In the genomic region with DNA sequence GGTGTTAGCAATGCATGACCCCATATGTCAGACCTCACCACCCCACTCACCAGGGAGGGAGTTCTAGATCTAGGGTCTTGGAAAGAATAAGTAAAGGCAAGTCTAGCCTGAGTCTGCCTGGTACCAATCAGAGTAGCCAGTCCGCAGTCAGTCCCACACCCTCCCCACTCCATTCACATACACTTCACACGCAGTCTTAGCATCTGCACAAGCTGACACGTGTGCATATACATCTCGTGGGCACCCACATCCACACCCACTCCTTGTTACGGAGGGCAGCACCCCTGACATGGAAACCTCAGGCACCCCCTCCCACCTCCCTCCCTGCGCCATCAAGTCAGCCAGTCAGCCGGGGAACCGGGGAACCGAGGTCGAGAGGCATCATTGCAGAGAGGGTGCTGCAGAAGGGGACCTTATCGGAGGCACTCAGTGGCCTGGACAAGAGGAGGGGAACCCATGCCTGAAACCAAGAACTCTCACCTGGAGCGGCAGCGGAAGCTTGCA, we compare ENCODE assay signal across 8 mouse cellular contexts. TPM values are rescaled to one million over a fixed set of nuclear protein-coding genes. Genes with fewer than 3 reads are reported as not detected.
DNase-seq lines count a peak whose midpoint lies in the region; ATAC-seq and TF ChIP-seq lines count a peak whose summit lies in the region.

No protein-coding gene starts in this region.

- no peaks in the 10 kb centered on the region for H3K27me3 ChIP-seq in kidney, adult 2 months (replicated peaks; ENCODE audit: control insufficient read depth, insufficient read depth, low read length)
- H3K27me3 ChIP-seq in hindbrain, embryonic 14.5 days (ENCODE audit: control insufficient read depth, insufficient read depth, low read length), result no peaks in the 10 kb centered on the region
- H3K27me3 ChIP-seq in midbrain, embryonic 12.5 days, result no peaks in the 10 kb centered on the region

- H3K4me3 ChIP-seq in kidney, adult 2 months (ENCODE audit: insufficient read depth, low read depth, low read length), result peak overlapping the region; percentile 66
- peak overlapping the region; percentile 42 for H3K4me3 ChIP-seq in hindbrain, embryonic 14.5 days (replicated peaks; ENCODE audit: low read length)
- peak overlapping the region; percentile 58 for H3K4me3 ChIP-seq in midbrain, embryonic 12.5 days

- peak overlapping the region; percentile 69 for H3K9ac ChIP-seq in hindbrain, embryonic 14.5 days
- peak overlapping the region; percentile 63 for H3K9ac ChIP-seq in midbrain, embryonic 12.5 days (replicated peaks)

- H3K4me2 ChIP-seq in hindbrain, embryonic 14.5 days (replicated peaks), result peak overlapping the region; percentile 92
- H3K4me2 ChIP-seq in midbrain, embryonic 12.5 days (replicated peaks), result peak overlapping the region; percentile 99

- no peaks in the 10 kb centered on the region for H3K9me3 ChIP-seq in hindbrain, embryonic 14.5 days (ENCODE audit: control insufficient read depth, low read length)
- H3K9me3 ChIP-seq in midbrain, embryonic 12.5 days, result no peaks in the 10 kb centered on the region

- H3K27ac ChIP-seq in kidney, adult 2 months (ENCODE audit: insufficient read depth, low read depth, low read length), result no peak overlapping the region
- peak overlapping the region; percentile 76 for H3K27ac ChIP-seq in hindbrain, embryonic 14.5 days
- H3K27ac ChIP-seq in midbrain, embryonic 12.5 days (replicated peaks), result peak overlapping the region; percentile 81

- H3K36me3 ChIP-seq in kidney, adult 2 months (ENCODE audit: control insufficient read depth, insufficient read depth, low read length), result no peaks in the 10 kb centered on the region
- H3K36me3 ChIP-seq in hindbrain, embryonic 14.5 days (replicated peaks; ENCODE audit: control insufficient read depth, insufficient read depth), result peaks cover 6% of the 10 kb centered on the region; the same call in 1 of the 2 replicates
- H3K36me3 ChIP-seq in midbrain, embryonic 12.5 days, result peaks cover 7% of the 10 kb centered on the region; the same call in 1 of the 2 replicates

- no peak for DNase-seq in kidney, adult 2 months
- no peak for DNase-seq in kidney, adult 18-20 months
- peak; percentile 53 for DNase-seq in brain, adult 2 months (ENCODE audit: low read depth, low spot score)
- DNase-seq in hindbrain, embryonic 14.5 days (ENCODE audit: low spot score), result no peak
- no peak for DNase-seq in adrenal gland, adult (ENCODE audit: inconsistent age in 2 of 2, low spot score in 1 of 2)
- DNase-seq in urinary bladder, postnatal 25 days (ENCODE audit: low spot score), result no peak
- DNase-seq in adipocyte (ENCODE audit: low spot score), result no peak

- no peak for TF ChIP-seq POLR2A in kidney, adult 2 months (IDR thresholded peaks at IDR 0.05; ENCODE audit: low read depth, low read length)

- TF ChIP-seq CTCF in kidney, adult 2 months (conservative IDR thresholded peaks at IDR 0.05; ENCODE audit: insufficient read depth, insufficient read length, low read depth, low read length), result no peak

- ATAC-seq in hindbrain, embryonic 14.5 days (ENCODE audit: low FRiP score), result peak; percentile 31
- ATAC-seq in midbrain, embryonic 12.5 days (ENCODE audit: low FRiP score, low read depth), result peak; percentile 7

- H3K4me1 ChIP-seq in kidney, adult 2 months (ENCODE audit: control insufficient read depth, insufficient read depth, low read length), result peaks cover 10% of the 10 kb centered on the region; the same call in 1 of the 2 replicates
- H3K4me1 ChIP-seq in hindbrain, embryonic 14.5 days (replicated peaks; ENCODE audit: control insufficient read depth, insufficient read depth, low read length), result peaks cover 42% of the 10 kb centered on the region
- peaks cover 54% of the 10 kb centered on the region for H3K4me1 ChIP-seq in midbrain, embryonic 12.5 days

- 8% methylated on average over 13 of the region's 13 CpGs for WGBS in kidney, adult 2 months
- WGBS in hindbrain, embryonic 14.5 days, result 12% methylated on average over 13 of the region's 13 CpGs
- WGBS in midbrain, embryonic 12.5 days, result 21% methylated on average over 13 of the region's 13 CpGs

RNA-seq across cellular contexts. Expression of gene Ampd2, which starts 1.6 kb away (rescaled TPM):
- polyA plus RNA-seq in kidney, adult 2 months (2012; rRNA removed), result 59.0 and 86.6 TPM in 2 replicates
- polyA plus RNA-seq in hindbrain, embryonic 14.5 days (2014; fragmentation: Nextera tagmentation; extraction: Ambion mirVana), result 43.8 and 45.5 TPM in 2 replicates
- 50.7 and 51.5 TPM in 2 replicates for polyA plus RNA-seq in midbrain, embryonic 12.5 days (2016; fragmentation: Nextera tagmentation; extraction: Ambion mirVana)

RNA-seq across cellular contexts. Expression of gene Gnat2, which starts 7.8 kb away (rescaled TPM):
- polyA plus RNA-seq in kidney, adult 2 months (2012; rRNA removed), result 0.61 TPM in 2 replicates
- 0.33 and 0.48 TPM in 2 replicates for polyA plus RNA-seq in hindbrain, embryonic 14.5 days (2014; fragmentation: Nextera tagmentation; extraction: Ambion mirVana)
- 0.41 and 0.50 TPM in 2 replicates for polyA plus RNA-seq in midbrain, embryonic 12.5 days (2016; fragmentation: Nextera tagmentation; extraction: Ambion mirVana)

RNA-seq across cellular contexts. Expression of gene Gstm4, which starts 40.1 kb away (rescaled TPM):
- 23.4 and 23.9 TPM in 2 replicates for polyA plus RNA-seq in kidney, adult 2 months (2012; rRNA removed)
- polyA plus RNA-seq in hindbrain, embryonic 14.5 days (2014; fragmentation: Nextera tagmentation; extraction: Ambion mirVana), result 17.5 and 19.1 TPM in 2 replicates
- polyA plus RNA-seq in midbrain, embryonic 12.5 days (2016; fragmentation: Nextera tagmentation; extraction: Ambion mirVana), result 12.6 and 13.5 TPM in 2 replicates
